Mouse (Mus musculus): ENCODE measurements around the gene Mad2l1bp.

DNA sequence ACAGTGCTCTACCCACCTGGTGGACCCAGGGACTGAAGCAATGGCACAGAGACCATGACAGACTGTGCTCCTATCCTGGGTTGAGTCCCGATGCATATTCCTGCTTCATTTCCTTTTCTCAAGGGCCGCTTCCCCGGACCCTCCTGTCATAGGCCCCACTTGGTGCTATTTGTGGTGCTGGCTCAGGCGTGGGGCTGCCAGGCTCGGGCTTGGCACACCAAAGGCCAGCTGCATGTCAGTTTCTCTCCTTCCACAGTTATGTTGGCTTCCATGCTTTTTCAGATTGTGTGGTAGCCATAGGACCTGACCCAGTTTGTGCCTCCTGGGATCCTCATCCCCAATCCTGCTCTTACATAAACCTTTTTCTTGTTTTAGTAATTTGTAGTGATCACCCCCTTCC lies 15.4 kb upstream of the Mad2l1bp start:
- TF ChIP-seq GATA1 (IDR thresholded peaks at IDR 0.05; ENCODE audit: borderline replicate concordance, low read length) = no peak
- TF ChIP-seq FLI1 (IDR thresholded peaks at IDR 0.05; ENCODE audit: low read length) = no peak
